Mouse (Mus musculus): ENCODE data around the gene Tmub1. TPM values are rescaled to one million over a fixed set of nuclear protein-coding genes. Genes with fewer than 3 reads are reported as not detected.

Gene Tmub1
- polyA plus RNA-seq (2017; shearing (Covaris generic)): 10 to 100 TPM; 51.1 to 65.5 TPM

DNA sequence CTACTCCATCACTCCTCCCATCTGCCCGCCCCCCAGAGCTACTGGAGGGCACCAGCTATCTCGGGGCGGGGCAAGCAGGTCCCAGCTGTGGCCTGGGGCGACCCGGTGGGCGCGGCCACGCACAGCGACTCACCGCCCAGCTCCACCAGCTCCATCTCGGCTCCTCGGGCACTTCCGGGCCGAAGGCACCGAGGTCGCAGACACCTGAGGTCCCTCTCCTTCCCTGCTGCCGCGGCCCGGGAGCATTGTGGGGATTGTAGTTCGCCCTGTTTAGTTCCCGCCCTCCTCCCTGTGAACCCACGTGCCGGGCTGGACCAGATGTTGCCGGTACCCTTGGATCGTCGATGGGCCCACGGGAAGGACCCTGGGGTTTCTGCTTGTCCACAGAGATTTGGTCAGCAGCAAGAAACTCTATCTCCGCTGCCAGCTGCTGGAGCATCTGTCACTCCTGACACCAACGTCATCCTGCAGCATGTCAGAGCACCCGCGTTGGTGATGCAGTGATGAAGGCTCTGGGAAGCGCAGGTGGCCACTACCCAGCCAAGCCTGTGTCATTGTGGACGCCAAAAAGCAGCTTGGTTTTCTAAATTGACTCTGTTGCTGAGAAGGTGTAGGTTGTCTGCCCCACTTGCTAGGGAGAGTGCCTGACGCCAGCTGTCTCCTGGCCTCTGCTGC is at the start of gene Tmub1:
Gene Tmub1 (minus strand): TSS at position 231 of the 675 bp plus-strand sequence.
- ATAC-seq: peak; percentile 68

DNA sequence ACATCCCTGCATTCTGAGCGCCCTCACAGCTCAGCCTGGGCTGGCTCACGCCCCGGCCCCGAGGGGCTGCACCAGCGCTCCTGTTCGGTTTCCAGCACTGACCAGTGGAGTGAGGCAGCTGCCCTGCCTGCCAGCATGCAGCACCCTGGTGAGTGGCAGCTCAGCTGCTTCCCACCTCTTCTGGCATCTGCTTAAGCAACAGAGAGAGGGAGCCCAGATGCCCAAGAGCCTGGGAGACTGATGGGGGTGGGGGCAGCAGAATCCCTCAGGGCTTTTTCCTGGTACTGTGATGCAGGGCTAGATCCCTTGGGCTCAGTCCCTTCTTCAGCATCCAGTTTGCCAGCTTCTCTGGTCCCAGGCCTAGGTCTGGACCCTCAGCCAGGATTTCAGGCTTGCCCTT is 49.1 kb upstream of the Tmub1 start:
- no peak for ATAC-seq

DNA sequence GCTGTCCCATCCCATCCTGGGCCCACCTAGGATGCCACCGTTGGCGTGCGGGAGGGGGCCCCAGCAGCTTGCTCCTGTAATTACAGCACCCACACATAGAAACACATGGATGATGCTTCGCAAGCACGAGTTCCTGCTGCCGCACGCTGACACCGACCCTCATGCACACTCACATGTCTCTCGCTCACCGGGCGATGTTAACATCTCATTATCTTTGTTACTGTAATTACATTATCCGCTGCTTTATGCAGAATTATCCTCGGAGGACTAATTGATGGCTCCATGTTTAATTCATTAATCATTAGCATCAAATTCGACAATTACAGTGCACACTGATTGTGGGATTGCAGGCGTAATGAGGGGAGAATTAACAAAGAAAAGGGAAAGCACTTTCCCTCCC is 47.4 kb upstream of the Tmub1 start:
- no peak for ATAC-seq

DNA sequence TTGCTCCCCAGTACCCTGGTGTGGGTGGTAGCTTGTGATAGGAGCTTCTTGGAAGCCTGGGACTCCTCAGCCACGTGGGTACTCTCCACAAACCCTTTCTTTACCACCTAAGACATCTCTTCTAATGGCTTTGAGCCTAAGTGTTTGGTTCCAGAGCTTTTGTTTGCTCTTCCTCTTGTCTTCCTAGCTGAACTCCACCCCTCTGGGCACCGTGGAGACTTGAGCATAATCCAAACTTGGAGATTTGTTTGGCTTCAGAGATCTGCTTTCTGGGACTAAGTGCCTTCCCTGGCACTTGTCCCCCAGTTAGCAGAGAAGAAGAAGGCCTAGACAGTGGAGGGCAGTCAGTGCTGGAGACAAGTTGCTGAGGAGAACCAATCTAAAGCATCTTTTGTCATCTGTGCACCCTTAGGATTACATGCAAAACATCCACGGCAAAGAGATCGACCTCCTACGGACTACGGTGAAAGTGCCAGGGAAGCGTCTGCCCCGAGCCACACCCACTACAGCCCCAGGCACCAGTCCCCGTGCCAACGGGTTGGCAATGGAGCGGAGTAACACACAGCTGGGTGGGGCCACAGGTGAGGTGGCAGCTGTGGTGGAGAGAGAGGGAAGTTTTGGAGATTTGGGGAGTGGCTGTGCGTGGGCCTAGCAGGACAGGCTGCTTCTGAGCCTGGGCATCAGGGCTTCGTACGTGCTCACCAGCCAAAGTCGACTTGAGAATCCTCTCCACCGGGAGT is 45.1 kb upstream of the Tmub1 start:
- ATAC-seq: no peak

DNA sequence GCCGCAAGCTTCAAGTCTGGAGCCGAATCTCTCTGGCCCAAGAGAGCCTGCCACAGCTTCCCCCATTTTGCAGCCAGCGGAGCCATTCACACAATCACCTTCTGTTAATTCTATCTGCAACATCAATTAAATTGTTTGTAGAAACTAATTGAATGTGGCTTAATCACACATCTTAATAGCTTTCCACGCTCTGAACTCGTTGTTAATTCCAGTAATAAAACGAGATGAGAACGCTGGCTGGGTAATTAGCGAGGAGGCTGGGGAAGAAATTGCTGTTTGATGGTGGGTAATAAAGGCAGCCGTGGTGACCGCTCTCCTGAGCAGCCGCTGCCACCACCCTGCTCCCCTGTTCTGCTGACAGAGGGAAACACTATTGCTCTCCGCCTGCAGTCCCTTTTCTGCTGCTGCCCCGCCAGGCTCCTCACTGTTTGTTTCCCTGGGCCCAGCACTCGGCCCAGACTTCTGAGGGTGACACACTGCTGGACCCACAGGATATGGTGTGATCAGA is 42.8 kb upstream of the Tmub1 start:
- no peak for ATAC-seq

DNA sequence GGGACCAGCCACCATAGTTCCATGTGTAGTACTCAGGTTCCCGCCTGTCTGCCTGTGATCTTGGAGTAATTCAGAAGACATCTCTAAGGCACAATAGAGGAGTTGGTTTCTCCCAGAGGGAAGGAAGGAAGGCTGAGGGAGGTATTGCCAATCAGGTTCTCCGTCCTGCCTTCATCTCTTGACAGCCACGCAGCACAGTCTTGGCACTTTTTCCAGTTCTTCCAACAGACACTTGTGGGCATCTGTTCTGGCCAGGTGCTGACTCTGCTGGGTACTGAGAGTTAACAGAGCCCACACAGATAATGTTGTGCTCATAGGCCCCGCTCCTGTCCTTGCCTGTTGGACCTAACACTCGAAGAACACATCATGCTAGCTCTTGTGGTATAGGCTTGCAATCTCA is 39.1 kb upstream of the Tmub1 start:
- no peak for ATAC-seq

DNA sequence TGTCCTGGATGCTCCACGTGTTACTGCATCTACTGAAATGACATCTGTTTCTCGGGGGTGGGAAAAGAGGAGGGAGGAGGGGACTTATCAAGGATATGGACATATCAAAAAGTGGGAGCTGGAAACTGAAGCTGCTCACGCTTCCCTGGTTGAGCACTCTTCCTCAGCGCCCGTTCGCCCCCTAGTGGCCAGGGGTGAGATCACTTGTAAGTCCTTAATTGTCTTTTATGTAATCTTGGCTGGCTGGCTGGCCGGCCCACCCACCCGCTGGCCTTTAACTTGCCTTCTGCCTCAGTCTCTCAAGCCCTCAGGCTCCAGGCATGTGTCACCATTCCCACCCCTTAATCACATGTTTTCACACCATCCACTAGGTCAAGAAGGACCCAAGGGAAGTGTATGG is 38.4 kb upstream of the Tmub1 start:
- ATAC-seq: no peak

DNA sequence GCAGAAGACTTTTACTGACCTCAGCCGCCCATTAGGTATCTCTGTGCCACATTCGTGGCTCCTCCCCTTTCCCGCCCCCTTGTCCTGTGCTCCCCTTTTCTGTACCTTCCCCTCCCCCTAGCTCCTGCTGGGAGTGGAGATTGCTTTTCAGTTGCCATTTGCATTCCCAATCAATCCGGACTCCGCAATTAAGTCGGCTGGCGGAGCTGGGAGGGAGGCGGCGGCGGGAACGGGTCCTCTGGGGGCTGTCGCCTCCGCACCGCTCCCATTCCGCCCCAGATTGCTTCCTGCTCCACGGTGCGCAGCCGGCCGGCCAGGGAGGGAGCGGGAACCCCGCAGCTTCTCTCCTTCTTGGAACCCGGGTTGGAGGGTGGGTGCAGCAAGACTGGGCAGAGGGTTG is 37.3 kb upstream of the Tmub1 start:
- no peak for ATAC-seq

DNA sequence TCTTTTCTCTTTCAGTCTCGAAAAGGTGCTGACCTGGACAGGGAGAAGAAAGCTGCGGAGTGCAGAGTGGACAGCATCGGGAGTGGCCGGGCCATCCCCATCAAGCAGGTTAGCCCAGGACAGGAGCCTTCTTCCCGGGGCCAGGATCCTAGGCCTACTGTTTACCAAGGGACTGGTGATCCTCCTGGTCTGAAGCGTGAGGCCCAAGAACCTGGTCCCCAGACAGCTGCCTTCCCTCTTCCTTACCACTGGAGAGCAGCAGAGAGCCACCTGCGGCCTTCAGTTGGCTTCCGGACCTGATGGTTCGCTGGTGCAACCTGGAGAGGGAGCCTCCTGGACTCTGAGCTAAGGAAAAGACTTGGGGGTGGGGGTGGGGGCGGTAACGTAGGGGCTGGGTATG is 35.7 kb upstream of the Tmub1 start:
- peak; percentile 57 for ATAC-seq

DNA sequence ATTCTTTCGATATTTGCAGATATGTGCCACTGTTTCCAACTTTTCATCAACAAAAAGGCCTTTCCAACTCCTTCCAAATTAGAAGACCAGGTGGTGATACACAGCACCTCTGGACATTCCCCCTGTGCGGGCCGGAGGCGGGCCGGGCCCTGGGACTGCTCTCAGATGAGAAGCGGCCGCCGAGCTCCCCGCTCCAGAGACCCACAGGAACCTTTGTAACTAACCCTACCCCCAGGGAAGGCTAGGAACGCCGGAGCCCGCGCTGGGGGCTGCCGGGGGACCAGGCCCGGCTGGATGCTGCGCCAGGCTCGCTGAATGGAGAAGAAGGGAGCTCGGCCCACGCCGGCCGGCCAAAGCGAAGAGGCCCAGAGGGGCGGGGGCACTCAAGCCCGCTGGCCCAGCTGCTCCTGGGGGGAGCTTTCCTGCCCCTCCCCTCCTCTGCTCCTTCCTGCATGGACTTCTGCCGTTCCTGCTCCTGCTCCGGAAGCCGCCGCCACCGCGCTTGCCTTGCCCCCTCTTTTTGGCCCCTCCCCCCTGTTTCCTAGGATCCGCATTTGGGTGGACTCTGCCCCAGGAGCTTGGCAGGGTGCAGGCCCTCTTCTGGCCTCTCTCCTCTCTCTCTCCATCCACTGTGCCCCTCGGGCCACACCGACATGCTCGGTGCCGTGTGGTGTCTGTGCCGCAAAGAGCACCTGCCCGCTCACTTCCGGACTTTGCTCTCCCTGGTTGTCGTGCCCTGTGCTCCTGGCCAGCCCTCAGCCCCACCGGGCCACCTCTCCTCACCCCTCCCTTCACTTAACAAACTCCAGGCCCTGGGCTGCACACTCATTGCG is 34.8 kb upstream of the Tmub1 start:
- no peak for ATAC-seq

DNA sequence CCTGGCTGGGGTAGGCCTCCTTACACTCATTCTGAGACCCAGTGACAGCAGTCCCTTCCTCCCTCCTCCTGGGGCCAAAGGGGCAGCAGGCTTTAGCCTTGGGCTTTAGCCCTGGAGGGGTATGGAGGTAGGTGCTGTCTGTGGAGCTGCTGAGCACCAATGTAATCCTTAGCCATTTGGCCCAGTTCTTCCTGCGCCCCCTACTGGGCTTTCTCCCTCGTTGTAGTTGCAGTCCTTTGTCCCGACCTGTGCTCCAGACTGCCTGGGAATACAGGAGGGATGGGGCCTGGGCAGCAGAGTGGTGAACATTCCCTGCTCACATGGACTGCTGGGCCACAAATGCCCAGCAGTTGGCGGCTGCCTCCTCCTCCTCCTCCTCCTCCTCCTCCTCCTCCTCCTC is 34.0 kb upstream of the Tmub1 start:
- no peak for ATAC-seq

DNA sequence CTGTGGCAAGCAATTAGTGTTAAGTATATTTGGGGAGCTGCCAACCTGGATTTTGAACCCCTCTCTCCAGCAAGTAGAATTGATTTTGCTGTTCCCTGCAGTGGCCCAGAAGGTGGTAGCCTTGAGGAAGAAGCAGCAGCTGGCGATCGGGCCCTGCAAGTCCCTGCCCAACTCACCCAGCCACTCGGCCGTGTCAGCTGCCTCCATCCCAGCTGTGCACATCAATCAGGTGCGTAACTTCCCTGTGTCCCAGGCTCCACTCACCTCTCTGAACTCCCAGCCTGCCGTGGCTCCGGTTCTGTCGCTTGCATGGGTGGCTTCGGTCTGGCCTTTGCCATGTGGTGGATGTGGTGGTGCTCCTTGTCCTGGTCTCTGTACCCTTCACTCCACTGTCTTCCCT is 30.3 kb upstream of the Tmub1 start:
- ATAC-seq: no peak

DNA sequence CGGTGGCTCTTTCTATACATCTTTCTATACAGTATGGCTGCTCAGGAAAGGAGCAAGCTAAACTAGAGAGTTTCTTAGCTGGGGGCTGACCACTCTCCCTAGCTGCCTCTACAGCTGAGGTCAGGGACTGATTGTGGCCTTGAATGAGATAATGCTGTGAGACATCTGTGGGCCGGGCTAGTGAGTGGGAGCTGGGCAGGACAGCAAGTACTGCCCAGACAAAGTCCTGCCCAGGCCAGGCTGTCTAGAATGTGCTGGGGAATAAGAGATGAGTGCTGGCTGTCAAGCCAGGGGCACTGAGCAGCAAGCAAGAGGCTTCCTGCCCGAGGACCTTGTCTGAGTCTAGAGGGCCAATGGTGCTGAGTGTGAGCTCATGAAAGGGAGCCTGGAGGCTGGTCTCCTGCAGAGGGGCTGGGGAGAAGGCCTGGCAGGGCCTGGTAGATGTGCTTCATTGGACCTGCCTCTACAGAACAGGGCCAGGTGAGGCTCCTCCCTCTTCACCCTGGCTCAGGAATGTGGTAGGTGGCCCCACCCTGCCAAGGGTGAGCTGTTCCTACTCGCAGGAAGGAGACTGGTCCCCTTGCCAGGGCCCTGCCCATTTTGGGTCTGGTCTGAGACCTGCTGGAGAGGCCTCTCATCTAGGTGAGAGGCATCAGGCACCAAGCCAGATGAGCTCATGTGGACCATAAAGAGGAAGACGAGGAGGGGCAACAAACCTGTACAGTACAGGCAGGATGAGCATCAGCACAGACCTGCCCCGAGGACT is 28.0 kb upstream of the Tmub1 start:
- ATAC-seq: no peak

DNA sequence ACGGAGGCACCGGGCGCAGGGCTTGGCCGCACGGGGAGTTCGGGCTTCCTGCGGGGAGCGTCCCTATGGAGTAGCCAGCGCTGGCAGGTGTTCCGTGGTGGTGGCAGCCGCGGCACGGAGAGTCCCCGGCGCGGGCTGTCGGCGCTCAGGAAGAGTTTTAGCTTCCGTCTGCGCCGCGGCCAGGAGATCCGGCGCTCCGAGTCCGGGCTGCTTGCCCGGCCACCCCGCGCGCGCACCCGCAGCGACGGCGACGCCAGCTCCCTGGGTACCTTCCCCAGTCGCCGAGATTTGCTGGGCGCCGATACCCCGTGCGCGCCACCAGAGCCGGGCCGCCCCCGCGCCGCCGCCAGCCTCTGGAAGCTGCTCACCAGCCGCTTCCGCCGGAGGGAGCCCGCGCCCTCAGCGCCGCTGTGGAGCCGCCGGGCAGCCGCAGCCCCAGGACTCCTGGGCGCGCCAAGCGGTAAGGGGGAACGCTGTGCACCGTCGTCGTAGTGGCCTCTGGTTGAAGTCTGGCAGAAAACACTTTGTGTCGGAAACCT is 27.1 kb upstream of the Tmub1 start:
- peak; percentile 34 for ATAC-seq

DNA sequence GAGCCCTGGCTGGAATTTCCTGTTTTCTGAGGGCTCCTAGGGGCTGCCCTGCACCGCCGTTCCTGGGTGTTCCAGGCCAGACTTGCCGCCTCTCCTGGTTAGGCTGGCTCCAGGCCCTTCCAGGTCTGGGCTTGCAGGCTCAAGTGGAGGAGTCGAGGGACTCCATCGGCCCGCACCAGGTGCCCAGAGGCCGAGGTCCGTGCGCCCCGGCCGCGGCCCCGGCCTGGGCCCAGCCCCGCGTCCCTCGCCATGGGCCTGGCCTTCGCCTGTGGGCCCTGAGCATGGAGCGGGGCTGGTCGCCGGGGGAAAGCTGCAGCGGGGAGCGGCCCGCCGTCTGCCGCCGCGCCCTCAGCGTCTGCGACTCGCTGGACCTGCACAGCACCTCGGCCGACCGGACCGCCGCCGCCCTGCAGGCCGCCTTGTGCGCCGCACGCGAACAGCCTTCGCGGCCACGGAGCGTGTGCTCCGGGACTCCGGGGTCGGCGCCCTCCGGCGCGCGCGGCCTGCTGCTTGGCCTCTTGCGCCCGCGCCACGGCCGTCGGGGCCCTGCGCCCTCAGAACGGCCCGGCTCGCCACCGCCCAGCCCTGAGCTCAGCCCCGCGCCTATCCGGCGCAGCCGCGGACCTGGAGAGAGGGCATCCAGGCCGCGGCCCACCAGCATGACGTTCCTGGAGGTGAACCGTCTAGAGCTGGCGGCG is 26.5 kb upstream of the Tmub1 start:
- ATAC-seq: no peak

DNA sequence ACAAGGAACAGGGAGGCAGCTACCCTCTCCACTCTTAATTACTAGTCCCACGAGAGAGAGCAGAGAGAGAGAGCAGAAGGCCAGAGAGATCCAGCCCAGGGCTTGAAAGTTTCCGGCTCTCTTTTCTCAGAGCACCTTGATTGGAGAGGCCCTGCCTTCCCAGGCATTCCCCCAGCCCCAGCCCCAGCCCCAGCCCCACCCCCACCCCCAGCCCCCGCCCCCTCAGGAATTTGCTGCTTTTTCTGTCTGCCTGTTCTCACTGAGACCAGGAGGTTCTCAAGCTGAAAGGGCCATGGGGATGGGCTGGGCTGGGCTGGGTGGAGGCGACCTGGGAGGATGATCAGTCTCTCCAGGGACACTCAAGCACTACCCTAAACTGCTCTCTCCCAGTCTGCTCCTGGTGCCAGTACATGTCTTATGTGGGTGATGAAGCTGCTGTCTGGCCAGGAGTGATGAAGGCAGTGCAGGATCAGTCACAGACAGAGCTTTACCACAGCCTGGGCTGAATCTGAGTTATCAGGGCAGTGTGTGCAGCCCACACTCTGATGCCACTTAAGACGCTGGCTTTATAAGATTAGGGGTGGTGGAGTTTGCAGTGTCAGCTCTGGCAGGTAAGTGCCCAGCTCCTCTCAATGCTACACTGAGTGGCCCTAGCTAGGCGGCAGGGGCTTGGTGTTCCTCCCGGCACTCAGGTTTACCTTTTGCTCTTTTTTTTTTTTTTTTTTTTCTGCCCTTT is 25.4 kb upstream of the Tmub1 start:
- ATAC-seq: no peak

DNA sequence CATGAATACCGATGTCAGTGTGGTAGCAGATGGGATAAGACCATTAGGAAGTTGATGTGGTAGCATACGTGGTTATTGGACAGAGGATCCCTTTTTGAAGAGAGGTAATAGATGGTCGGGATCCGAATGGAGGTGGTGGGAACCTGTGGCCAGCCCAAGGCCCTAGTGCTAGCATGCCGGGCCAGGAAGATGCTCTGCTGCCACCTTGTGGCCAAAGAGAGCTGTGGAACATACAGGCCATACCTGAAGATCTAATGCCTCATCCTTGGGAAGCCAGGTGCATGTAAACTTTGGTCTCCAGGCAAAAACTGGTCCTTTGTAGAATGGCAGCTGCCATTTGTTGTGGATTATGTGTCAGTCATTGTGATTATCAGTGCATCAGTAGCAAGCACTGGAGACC is 22.9 kb upstream of the Tmub1 start:
- ATAC-seq: peak; percentile 64

DNA sequence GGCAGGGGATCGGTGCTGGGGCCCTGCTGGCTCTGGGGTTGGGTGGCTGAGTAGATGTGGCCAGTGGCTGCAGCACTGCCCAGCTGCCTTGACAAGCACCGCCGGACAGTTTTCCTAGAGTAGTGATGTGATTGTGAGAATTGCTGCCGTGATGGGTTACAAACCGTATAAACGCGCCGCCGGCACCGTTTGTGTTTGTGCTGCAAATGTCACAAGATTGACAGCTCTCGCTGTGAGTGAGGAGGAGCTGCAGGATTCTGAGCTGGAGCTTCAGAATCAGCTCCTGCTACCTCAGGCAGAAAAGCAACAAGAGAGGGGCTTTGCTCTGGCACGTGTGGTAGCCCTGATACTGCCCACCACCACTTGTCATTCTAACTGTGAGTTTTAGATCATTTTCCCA is 19.1 kb upstream of the Tmub1 start:
- no peak for ATAC-seq

DNA sequence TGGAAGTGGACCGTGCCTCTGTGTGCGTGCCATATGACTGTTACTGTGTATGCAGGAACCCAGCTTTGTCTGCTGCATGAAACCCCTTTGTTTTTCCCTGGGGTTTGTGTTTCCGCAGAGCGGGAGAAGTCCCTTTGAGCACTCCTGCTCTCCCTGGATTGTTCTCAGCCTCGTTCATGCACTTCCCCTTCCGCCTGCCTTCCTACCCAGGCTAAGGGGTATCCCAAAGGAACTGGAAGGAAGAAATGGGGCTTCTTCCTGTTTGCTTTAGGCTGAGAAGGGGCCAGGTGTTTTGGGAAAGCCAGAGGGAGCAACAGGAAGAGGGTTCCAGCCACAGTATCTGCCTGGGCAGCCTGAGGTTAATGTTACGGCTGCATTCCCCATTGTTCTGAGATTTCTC is 8.0 kb upstream of the Tmub1 start:
- no peak for ATAC-seq

DNA sequence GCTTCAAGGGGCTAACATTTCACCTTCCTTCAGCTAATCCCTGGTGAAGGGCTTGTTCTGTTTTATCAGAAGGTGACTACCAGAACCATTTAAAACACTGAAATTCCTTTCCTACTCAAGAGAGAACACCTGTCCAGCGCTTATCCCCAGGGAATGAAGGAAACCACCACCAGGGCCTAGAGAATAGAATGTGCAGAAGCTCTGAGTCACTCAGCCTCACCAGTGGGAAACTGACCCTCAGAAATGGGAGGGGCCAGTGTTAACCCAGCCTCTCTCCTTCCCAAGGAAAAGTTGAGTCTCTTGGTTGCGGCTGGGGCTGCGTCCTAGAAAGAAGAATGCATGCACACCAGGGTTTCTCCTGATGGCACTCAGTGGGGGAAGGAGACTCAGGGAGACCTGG is 7.4 kb upstream of the Tmub1 start:
- no peak for ATAC-seq

DNA sequence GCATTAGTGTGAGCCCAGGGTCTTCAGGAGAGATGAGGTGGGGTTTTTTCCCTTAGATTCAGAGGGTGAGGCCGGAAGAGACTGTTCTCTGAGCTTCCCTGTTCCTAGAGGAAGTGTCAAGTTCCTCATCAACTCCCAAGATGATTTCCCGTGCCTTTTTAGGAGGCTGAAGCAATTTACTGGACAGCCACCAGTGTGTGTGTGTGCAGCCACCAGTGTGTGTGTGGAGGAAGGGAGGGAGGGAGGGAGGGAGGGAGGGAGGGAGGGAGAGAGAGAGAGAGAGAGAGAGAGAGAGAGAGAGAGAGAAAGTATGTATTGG is 6.3 kb upstream of the Tmub1 start:
- ATAC-seq: no peak

All from activated CD4-positive, CD25-positive, alpha-beta regulatory T cell, adult 4 months (primary cell).